Mouse (Mus musculus) natural killer cell, adult 2 months (primary cell): ENCODE measurements at regions not wholly inside any gene's neighbourhood (a gene's known extent, or its start where the extent isn't known, plus 50 kb on each side); places are given as distances from the start of the nearest gene placed in this dataset.
A peak's percentile ranks its signal among the peaks of the same experiment; 100 is the strongest.

Experiments used
- DNase-seq, 2 experiments: peaks; one replicate each; pipeline ENCODE4 v3.0.0; 2022; ENCODE audit warnings: low spot score in 2 of 2

- DNase-seq: no peak
Observed at GRCm38 (mm10) chr7:128834894-128835293, 90.2 kb downstream of the Sec23ip start.

- DNase-seq: no peak
Observed at GRCm38 (mm10) chr7:128836435-128836834, 91.7 kb downstream of the Sec23ip start.

- DNase-seq: no peak
Observed at GRCm38 (mm10) chr7:128842561-128842960, 97.8 kb downstream of the Sec23ip start.

GRCm38 (mm10) chr7:128843576-128843975 is 98.8 kb downstream of the Sec23ip start:
- DNase-seq: no peak

GRCm38 (mm10) chr7:128849261-128849660 is 104.5 kb downstream of the Sec23ip start:
- DNase-seq: no peak

- no peak for DNase-seq
Observed at GRCm38 (mm10) chr7:128854193-128854592, 109.5 kb downstream of the Sec23ip start.

- no peak for DNase-seq
Observed at GRCm38 (mm10) chr7:128854690-128855343, 110.1 kb downstream of the Sec23ip start.

GRCm38 (mm10) chr7:128860141-128860540 is 115.4 kb downstream of the Sec23ip start:
- peak; percentile 6 to 21 for DNase-seq

- no peak for DNase-seq
Observed at GRCm38 (mm10) chr7:128860709-128861108, 116.0 kb downstream of the Sec23ip start.

GRCm38 (mm10) chr7:128861376-128861775 is 116.6 kb downstream of the Sec23ip start:
- DNase-seq: no peak

GRCm38 (mm10) chr7:128868799-128869198 is 124.1 kb downstream of the Sec23ip start:
- no peak for DNase-seq

- DNase-seq: no peak
Observed at GRCm38 (mm10) chr7:128884015-128884414, 139.3 kb downstream of the Sec23ip start.

GRCm38 (mm10) chr7:128885551-128885950 is 140.8 kb downstream of the Sec23ip start:
- DNase-seq: no peak

- DNase-seq: no peak
Observed at GRCm38 (mm10) chr7:128910134-128910533, 165.4 kb downstream of the Sec23ip start.

- no peak for DNase-seq
Observed at GRCm38 (mm10) chr7:128937976-128938730, 193.4 kb downstream of the Sec23ip start.

GRCm38 (mm10) chr7:128960575-128960974 is 215.8 kb downstream of the Sec23ip start:
- no peak for DNase-seq

GRCm38 (mm10) chr7:128979904-128980303 is 235.2 kb downstream of the Sec23ip start:
- no peak for DNase-seq

- no peak for DNase-seq
Observed at GRCm38 (mm10) chr7:128980827-128981226, 236.1 kb downstream of the Sec23ip start.

GRCm38 (mm10) chr7:128998759-128999158 is 254.0 kb downstream of the Sec23ip start:
- no peak for DNase-seq

- no peak for DNase-seq
Observed at GRCm38 (mm10) chr7:129002419-129002818, 254.4 kb upstream of the Plpp4 start.

- no peak for DNase-seq
Observed at GRCm38 (mm10) chr7:129003150-129003549, 253.7 kb upstream of the Plpp4 start.

GRCm38 (mm10) chr7:129016353-129016752 is 240.5 kb upstream of the Plpp4 start:
- DNase-seq: no peak

GRCm38 (mm10) chr7:129027116-129027515 is 229.7 kb upstream of the Plpp4 start:
- DNase-seq: no peak
